Mouse (Mus musculus) limb, embryonic 15.5 days (tissue): ENCODE measurements at regions not wholly inside any gene's neighbourhood (a gene's known extent, or its start where the extent isn't known, plus 50 kb on each side); places are given as distances from the start of the nearest gene placed in this dataset.
A peak's percentile ranks its signal among the peaks of the same experiment; 100 is the strongest.

Experiments used
- ATAC-seq: fragments of 200-750 bp; cut with Nextera tagmentation; 2 replicates; pipeline ENCODE4 v1.8.0; 2017; ENCODE audit warnings: low read depth, moderate TSS enrichment; ENCODE audit not compliant: insufficient number of reproducible peaks, low FRiP score, low TSS enrichment
- H3K27ac ChIP-seq: fragments of 300-500 bp; sonication (generic); 2 replicates; pipeline ENCODE4 v1.5.1; 2015; ENCODE audit warnings: moderate library complexity, mild to moderate bottlenecking, inconsistent platforms
- H3K27me3 ChIP-seq: fragments of 300-500 bp; sonication (generic); 2 replicates; pipeline ENCODE4 v1.6.1; 2015; ENCODE audit warnings: inconsistent platforms
- H3K36me3 ChIP-seq: fragments of 300-500 bp; sonication (generic); 2 replicates; pipeline ENCODE4 v1.6.1; 2015; ENCODE audit warnings: inconsistent platforms
- H3K4me1 ChIP-seq: fragments of 300-500 bp; sonication (generic); 2 replicates; pipeline ENCODE4 v1.6.1; 2015; ENCODE audit warnings: inconsistent platforms
- H3K4me2 ChIP-seq: fragments of 300-500 bp; sonication (generic); 2 replicates; pipeline ENCODE4 v1.6.1; 2015; ENCODE audit warnings: mild to moderate bottlenecking, inconsistent platforms
- H3K4me3 ChIP-seq: fragments of 300-500 bp; sonication (generic); 2 replicates; pipeline ENCODE4 v1.5.1; 2015; ENCODE audit warnings: mild to moderate bottlenecking, inconsistent platforms
- H3K9ac ChIP-seq: fragments of 300-500 bp; sonication (generic); 2 replicates; pipeline ENCODE4 v1.6.1; 2015; ENCODE audit warnings: inconsistent platforms
- H3K9me3 ChIP-seq: fragments of 300-500 bp; sonication (generic); 2 replicates; pipeline ENCODE4 v1.6.1; 2016; ENCODE audit warnings: inconsistent platforms
- WGBS: fragments of 180-500 bp; shearing (Covaris S2); methylation state at CpG from one replicate; pipeline ENCODE4 v1.1.7; 2015; 5-methylcytosine and 5-hydroxymethylcytosine counted together

- no peaks in the 10 kb centered on the region for H3K9me3 ChIP-seq
- H3K9ac ChIP-seq: no peak overlapping the region
- no peak overlapping the region for H3K4me3 ChIP-seq
- no peaks in the 10 kb centered on the region for H3K4me1 ChIP-seq
- H3K27me3 ChIP-seq: no peaks in the 10 kb centered on the region
- H3K27ac ChIP-seq: no peak overlapping the region
- no peaks in the 10 kb centered on the region for H3K36me3 ChIP-seq
- 96% methylated on average over 5 of the region's 5 CpGs for WGBS
- no peak for ATAC-seq
- no peak overlapping the region for H3K4me2 ChIP-seq
Observed at GRCm38 (mm10) chr10:37322310-37322709, 183.6 kb upstream of the Marcks start.

- Histone ChIP-seq H3K36me3 (no peaks in the 10 kb centered on the region), H3K27me3 (no peaks in the 10 kb centered on the region), H3K4me2 (no peak overlapping the region), H3K27ac (no peak overlapping the region), H3K4me1 (no peaks in the 10 kb centered on the region), H3K9ac (no peak overlapping the region), H3K9me3 (no peaks in the 10 kb centered on the region), H3K4me3 (no peak overlapping the region)
- 87% methylated on average over 3 of the region's 3 CpGs for WGBS
- ATAC-seq: no peak
Observed at GRCm38 (mm10) chr10:37321171-37321570, 182.5 kb upstream of the Marcks start.

- Histone ChIP-seq H3K9me3 (no peaks in the 10 kb centered on the region), H3K9ac (no peak overlapping the region), H3K27me3 (no peaks in the 10 kb centered on the region), H3K4me1 (0 out of 2 replicates have a peak, but pooled peaks cover 3% of the 10 kb centered on the region), H3K4me2 (no peak overlapping the region), H3K27ac (no peak overlapping the region), H3K4me3 (no peak overlapping the region), H3K36me3 (no peaks in the 10 kb centered on the region)
- 94% methylated on average over 8 of the region's 8 CpGs for WGBS
- no peak for ATAC-seq
Observed at GRCm38 (mm10) chr10:37319746-37320430, 181.2 kb upstream of the Marcks start.

GRCm38 (mm10) chr10:37316701-37317100 is 178.0 kb upstream of the Marcks start:
- H3K4me3 ChIP-seq: no peak overlapping the region
- no peaks in the 10 kb centered on the region for H3K27me3 ChIP-seq
- no peaks in the 10 kb centered on the region for H3K36me3 ChIP-seq
- H3K4me2 ChIP-seq: no peak overlapping the region
- H3K9me3 ChIP-seq: no peaks in the 10 kb centered on the region
- 0 out of 2 replicates have a peak, but pooled peaks cover 3% of the 10 kb centered on the region for H3K4me1 ChIP-seq
- 91% methylated on average over 3 of the region's 3 CpGs for WGBS
- H3K9ac ChIP-seq: no peak overlapping the region
- H3K27ac ChIP-seq: no peak overlapping the region
- no peak for ATAC-seq

GRCm38 (mm10) chr10:37315804-37316203 is 177.1 kb upstream of the Marcks start:
- Histone ChIP-seq H3K4me1 (0 out of 2 replicates have a peak, but pooled peaks cover 3% of the 10 kb centered on the region), H3K9ac (no peak overlapping the region), H3K27ac (no peak overlapping the region), H3K27me3 (no peaks in the 10 kb centered on the region), H3K36me3 (no peaks in the 10 kb centered on the region), H3K4me2 (no peak overlapping the region), H3K9me3 (no peaks in the 10 kb centered on the region), H3K4me3 (no peak overlapping the region)
- 94% methylated on average over 1 of the region's 1 CpGs for WGBS
- ATAC-seq: no peak

GRCm38 (mm10) chr10:37314746-37315430 is 176.2 kb upstream of the Marcks start:
- WGBS: 75% methylated on average over 5 of the region's 5 CpGs
- ATAC-seq: no peak
- Histone ChIP-seq H3K27me3 (no peaks in the 10 kb centered on the region), H3K9ac (no peak overlapping the region), H3K4me3 (no peak overlapping the region), H3K4me1 (0 out of 2 replicates have a peak, but pooled peaks cover 3% of the 10 kb centered on the region), H3K4me2 (no peak overlapping the region), H3K36me3 (no peaks in the 10 kb centered on the region), H3K27ac (no peak overlapping the region), H3K9me3 (no peaks in the 10 kb centered on the region)

- Histone ChIP-seq H3K4me2 (no peak overlapping the region), H3K9ac (no peak overlapping the region), H3K4me1 (0 out of 2 replicates have a peak, but pooled peaks cover 3% of the 10 kb centered on the region), H3K4me3 (no peak overlapping the region), H3K27ac (no peak overlapping the region), H3K27me3 (no peaks in the 10 kb centered on the region), H3K36me3 (no peaks in the 10 kb centered on the region), H3K9me3 (no peaks in the 10 kb centered on the region)
- ATAC-seq: no peak
Observed at GRCm38 (mm10) chr10:37313461-37313860, 174.7 kb upstream of the Marcks start.

GRCm38 (mm10) chr10:37310266-37310945 is 171.7 kb upstream of the Marcks start:
- H3K4me3 ChIP-seq: no peak overlapping the region
- no peak for ATAC-seq

GRCm38 (mm10) chr10:37304656-37305055 is 165.9 kb upstream of the Marcks start:
- Histone ChIP-seq H3K9me3 (no peaks in the 10 kb centered on the region), H3K4me2 (no peak overlapping the region), H3K27ac (no peak overlapping the region), H3K27me3 (no peaks in the 10 kb centered on the region), H3K4me1 (no peaks in the 10 kb centered on the region), H3K4me3 (no peak overlapping the region), H3K36me3 (no peaks in the 10 kb centered on the region), H3K9ac (no peak overlapping the region)
- 46% methylated on average over 2 of the region's 2 CpGs for WGBS
- no peak for ATAC-seq

More at GRCm38 (mm10) chr10:37310266-37310945, 171.7 kb upstream of the Marcks start:
- WGBS: 85% methylated on average over 2 of the region's 2 CpGs
- Histone ChIP-seq H3K27ac (no peak overlapping the region), H3K27me3 (no peaks in the 10 kb centered on the region), H3K4me1 (0 out of 2 replicates have a peak, but pooled peaks cover 3% of the 10 kb centered on the region), H3K36me3 (no peaks in the 10 kb centered on the region), H3K4me2 (no peak overlapping the region), H3K9ac (no peak overlapping the region), H3K9me3 (no peaks in the 10 kb centered on the region)

- H3K4me3 ChIP-seq: no peak overlapping the region
- H3K4me2 ChIP-seq: no peak overlapping the region
- H3K36me3 ChIP-seq: no peaks in the 10 kb centered on the region
- no peak overlapping the region for H3K27ac ChIP-seq
- WGBS: 65% methylated on average over 5 of the region's 5 CpGs
- peak; percentile 83; the same call in 1 of the 2 replicates for ATAC-seq
- H3K9me3 ChIP-seq: no peaks in the 10 kb centered on the region
- H3K4me1 ChIP-seq: no peaks in the 10 kb centered on the region
- no peak overlapping the region for H3K9ac ChIP-seq
- no peaks in the 10 kb centered on the region for H3K27me3 ChIP-seq
Observed at GRCm38 (mm10) chr10:37300181-37300889, 161.6 kb upstream of the Marcks start.

GRCm38 (mm10) chr10:37298689-37299421 is 160.1 kb upstream of the Marcks start:
- H3K4me2 ChIP-seq: no peak overlapping the region
- H3K9me3 ChIP-seq: no peaks in the 10 kb centered on the region
- no peaks in the 10 kb centered on the region for H3K27me3 ChIP-seq
- no peak for ATAC-seq
- H3K4me1 ChIP-seq: no peaks in the 10 kb centered on the region
- no peak overlapping the region for H3K27ac ChIP-seq
- WGBS: 81% methylated on average over 4 of the region's 4 CpGs
- H3K36me3 ChIP-seq: no peaks in the 10 kb centered on the region
- no peak overlapping the region for H3K9ac ChIP-seq
- H3K4me3 ChIP-seq: no peak overlapping the region
